Mouse (Mus musculus) left cerebral cortex, adult 9 months (tissue): Measurements from ENCODE around the gene Mid1.

Experiments
- DNase-seq, 2 experiments: peaks; one replicate each; pipeline ENCODE4 v3.0.0; 2022; ENCODE audit warnings: low spot score in 2 of 2

The Mid1 gene

DNA sequence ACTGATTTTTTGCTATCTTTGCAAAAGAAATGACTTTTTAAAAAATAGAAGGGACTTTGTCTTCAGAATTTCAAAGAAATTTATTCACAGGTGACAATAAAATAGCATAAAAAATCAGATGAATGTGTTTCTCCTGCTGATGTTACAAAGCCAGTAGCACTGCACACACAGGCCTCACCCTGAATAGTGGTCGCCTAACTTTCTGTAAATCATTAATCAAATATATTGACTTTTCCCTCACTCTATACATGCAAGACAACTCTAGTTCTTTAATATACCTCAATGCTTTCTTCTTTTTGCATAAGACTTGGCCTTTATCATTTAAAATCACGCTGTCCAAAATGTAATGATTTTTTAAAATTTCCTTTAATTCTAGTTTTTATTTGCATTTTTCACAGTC, 126.8 kb downstream of the Mid1 start:
- no peak for DNase-seq

DNA sequence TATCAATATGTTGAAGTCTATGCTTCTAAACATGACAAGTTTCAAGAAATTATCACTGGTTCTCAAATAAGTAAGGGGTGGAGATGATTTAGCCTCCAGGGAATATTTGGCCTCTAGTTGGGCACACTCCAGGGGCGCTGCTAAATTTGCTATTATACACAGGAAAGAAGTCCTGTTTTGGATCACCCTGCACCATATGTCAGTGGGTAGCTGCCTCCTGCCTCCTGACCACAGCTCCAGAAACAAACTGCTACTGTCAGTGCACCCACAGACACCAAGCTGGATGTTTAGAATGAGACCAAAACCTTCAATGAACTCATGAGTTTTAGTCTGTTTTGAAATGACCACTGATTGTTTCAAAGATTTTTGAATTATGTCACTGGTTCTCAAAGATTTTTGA, 128.7 kb downstream of the Mid1 start:
- DNase-seq: no peak

GRCm38 (mm10) chrX:169826947-169827346, 141.9 kb downstream of the Mid1 start:
- DNase-seq: peak in 1 of 2 experiments; percentile 3

DNA sequence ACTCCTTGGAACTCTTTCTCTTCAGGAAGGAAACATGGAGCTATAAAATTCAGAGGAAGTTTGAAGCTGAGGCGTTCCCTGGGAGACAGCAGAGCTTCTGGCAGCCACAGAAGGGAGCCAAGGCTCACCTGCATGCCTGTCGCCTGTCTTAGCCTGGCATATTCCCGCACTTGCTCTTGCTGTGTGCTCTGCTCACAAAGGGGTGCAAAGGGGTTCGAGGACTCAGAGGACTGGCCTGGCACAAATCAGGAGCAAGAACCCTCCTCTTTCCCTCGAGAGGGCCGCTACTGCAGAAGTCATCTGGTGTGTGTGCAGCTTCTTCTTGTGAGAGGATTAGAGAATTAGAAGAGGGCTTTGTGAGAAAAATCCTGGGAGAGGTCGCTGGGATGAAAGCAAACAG, 142.7 kb downstream of the Mid1 start:
- DNase-seq: no peak

- DNase-seq: no peak
These were observed 143.1 kb downstream of the Mid1 start for GRCm38 (mm10) chrX:169828136-169828535.

- DNase-seq: no peak
These were observed 145.1 kb downstream of the Mid1 start for GRCm38 (mm10) chrX:169830052-169830451.

DNA sequence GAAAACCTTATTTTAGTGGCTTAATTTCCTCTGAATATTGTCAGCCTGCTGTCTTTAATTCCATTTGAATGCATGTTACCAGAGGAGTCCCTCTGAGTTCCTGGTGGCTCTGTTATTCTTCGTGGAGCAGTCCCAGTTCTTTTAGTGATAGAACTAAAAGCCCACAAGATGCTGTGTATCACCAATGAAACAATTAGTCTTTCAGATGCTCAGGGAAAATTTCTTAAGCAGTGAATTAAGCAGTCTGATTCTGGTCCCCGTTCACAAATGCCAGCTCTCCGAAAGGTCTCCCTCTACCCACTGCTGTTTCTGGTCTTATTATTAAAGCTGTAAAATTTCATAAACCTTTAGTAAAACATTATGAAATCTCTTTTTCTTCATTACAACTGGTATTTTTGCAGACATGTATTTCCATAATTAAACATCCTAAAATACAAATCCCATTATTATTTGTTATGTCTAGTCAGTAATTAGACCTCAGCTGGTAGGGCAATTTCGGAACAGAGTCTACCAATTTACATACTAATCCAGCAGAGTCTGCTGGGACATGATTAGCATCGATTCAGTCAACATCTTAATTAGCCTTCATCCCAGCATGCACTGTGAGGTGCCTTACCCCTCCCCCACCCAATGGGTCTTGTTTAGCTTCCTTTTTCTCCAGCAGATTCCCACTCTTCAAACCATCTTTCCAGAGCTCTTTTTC, 153.1 kb downstream of the Mid1 start:
- DNase-seq: peak; percentile 9 to 31

DNA sequence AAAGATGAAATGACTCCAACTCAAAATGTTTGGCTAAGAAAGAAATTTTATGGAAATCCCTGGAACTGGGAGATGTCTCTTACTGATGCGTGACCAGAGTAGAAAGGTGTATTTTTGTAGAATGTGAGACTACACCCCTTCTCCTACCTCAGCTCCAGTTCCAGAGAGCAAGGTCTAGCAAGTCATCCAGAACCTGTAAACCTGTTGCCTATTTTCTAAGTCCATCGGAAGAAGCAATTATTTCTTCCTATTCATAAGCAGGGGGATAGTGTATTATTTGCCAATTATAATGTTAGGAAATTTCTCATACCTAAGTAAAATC, 153.6 kb downstream of the Mid1 start:
- DNase-seq: no peak

DNA sequence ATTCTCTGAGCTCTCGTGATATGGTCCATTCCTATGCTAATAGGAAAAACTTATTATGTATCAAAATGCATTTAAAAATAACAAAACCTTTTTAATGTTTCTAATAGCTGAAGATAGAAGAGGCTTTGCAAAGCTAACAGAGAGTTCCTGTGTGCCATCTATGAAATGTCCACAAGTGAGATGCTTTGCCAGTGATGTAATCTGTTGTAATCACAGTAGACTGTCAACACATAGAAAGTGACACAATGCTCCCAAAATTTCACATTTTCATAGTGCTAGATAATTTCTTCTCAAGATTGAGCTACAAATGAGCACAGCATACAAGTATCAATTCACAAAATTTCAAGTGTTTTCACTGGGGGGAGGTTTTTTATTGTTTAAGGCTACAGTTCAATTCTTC, 158.3 kb downstream of the Mid1 start:
- no peak for DNase-seq

DNA sequence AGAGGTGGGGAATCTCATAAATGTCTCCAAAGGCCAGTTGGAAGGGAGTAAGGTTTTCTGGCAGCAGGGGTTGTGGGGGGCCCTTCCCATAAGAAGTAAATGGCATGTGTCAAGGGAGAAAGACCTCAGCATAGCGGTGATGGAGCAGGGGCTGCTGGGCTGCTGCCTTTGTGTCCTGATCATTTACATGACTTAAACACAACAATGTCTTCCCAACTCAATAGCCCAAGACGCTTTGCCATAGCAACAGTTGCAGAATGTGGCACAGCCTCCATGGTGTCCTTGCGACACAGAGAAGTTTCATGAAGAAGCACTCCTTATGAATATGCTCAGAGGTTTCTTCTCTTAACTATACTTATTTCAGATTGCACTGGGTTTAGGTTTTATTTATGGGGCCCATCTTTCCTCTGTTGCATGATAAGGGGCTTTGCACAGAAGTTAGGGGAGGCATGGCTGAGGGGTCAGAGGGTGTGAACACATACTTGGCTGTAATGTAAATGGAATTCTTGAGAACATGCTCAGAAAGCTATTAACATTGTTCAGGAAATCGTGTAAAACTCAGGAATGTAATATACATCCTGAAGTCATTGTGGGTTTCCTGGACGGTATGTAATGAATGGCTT, 159.3 kb downstream of the Mid1 start:
- no peak for DNase-seq

DNA sequence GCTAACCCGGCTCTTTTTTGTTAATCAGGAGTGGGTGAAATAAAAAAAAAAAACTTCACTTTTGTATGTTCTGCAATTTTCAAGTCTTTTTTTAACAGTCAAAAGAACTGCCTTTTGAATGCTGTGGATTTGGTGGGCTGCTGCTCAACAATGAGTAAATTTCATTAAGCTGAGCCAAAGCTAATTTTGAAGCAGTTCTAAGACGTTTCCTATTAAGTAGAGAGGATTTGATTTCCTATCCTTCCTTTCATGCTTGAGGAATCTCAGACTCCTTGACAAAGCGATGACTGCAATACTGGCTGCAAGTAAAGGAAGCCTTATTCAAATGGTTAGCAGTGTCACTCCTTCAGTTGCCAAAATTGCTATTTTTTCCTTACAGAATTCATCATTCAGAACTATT, 161.2 kb downstream of the Mid1 start:
- no peak for DNase-seq

- no peak for DNase-seq
These were observed 176.3 kb downstream of the Mid1 start for GRCm38 (mm10) chrX:169861194-169861720.

DNA sequence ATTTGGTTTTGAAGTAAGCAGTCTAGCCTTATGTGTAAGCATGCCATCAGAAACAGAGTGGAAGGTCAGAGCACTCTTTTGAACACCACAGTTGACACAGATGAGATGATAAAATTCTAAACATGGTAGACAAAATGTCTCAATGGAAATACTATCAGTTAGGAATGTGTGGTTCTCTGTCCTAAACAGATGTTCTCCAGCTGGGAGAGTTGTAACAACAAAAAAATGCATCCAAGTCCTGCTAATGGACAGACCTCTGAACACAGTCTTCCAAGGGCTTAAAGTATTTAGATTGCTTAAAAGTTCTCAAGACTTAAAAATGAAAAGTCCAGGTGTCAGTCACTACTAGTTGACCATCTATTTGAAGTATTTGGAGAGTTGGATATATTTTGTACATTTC, 177.4 kb downstream of the Mid1 start:
- DNase-seq: no peak

GRCm38 (mm10) chrX:169862848-169863247, 177.8 kb downstream of the Mid1 start:
- no peak for DNase-seq

- DNase-seq: no peak
These were observed 178.8 kb downstream of the Mid1 start for GRCm38 (mm10) chrX:169863841-169864240.

GRCm38 (mm10) chrX:169868223-169868622, 183.2 kb downstream of the Mid1 start:
- DNase-seq: no peak

DNA sequence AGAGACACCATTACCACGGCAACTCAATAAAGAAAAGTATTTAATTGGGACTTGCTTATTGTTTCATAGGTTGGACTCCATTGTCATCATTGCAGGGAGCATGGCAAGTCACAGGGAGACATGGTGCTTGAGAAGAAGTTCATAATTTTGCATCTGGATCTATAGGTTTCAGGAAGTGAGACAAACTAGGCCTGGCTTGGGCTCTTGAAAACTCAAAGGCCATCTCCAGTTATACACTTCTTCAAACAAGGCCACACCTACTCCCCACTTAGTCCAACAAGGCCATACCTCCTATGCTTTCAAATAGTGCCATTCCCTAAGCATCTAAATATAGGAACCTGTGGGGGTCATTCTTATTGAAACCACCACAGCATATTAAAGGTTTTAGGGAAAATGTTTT, 189.5 kb downstream of the Mid1 start:
- no peak for DNase-seq

DNA sequence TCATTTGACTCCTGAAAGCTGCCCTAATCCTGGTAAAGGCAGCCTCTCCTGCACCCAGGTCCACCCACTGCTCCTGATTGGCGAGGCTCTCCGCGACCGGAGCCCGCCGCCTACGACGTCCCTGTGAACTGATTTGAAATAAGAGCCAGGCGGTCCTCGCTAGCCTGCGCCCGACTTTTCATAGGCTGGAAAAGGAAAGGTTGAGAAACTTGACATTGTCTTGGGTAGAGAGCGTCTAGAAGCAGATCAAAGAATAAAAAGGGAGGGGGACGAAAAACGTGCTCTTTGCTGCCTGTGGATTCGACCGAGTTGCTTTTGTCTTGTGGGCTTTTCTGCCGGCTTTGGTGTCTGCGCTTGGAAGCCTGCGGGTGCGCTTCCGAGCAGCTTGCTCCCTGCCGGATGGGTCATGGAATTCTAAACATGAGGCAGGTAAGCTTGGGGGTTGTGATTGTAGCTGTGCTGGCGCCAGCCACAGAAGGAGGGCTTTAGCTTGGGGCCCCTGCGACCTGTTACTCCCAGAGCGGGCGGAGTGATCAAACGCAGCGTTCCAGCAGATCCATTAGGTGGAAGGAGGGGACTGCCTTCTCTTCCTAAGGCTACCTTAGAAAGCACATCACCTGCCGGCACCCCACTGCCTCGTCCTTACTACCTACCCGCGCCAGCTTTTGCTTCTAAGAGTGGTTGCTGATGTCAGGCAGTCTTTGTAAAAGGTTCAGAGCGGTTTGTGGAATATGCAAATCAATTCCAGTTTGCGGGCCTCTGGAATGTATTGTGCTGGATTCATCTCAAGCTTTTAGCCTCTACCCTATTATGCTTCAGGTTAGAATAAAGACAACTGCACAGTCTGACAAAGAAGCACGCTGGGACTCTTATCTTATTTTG, 194.7 kb downstream of the Mid1 start:
- DNase-seq: peak; percentile 38 to 42

DNA sequence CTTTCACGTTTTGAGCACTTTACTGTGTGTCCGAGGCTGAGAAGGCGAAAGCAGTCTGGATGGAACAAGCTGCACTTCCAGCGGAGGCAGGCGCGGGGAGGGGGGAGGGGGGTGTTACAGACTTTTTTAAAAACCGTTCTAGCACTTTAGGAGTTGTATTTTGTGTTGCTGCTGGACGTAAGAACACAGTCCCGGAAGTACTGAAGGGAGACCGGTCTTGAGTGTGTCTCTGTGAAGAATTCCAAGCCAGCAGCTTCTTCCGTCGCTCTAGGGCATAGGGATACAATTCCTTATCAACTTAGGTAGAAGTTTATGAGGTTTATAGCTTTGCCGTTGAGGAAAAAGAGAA, 195.3 kb downstream of the Mid1 start:
- no peak for DNase-seq

DNA sequence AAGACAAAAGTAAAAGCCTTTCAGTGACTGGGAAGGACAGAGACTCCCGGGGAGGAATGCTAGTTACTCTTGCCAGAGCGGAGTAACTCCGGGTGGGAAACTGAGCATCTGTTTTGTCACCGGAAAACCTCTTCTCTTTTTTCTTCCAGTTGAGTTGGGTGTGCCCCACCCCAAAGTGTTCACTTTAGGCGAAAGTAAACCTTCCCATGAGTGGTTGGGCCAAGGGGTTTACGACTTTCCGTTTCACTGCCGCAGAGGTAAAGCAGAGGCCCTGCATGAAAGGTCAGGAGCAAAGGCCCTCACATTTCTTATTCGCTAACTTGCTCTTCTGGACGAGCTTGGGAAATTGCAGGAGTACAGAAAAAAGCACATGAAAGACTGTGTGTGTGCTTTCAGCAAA, 195.8 kb downstream of the Mid1 start:
- DNase-seq: no peak

GRCm38 (mm10) chrX:169881253-169882219, 196.5 kb downstream of the Mid1 start:
- no peak for DNase-seq

DNA sequence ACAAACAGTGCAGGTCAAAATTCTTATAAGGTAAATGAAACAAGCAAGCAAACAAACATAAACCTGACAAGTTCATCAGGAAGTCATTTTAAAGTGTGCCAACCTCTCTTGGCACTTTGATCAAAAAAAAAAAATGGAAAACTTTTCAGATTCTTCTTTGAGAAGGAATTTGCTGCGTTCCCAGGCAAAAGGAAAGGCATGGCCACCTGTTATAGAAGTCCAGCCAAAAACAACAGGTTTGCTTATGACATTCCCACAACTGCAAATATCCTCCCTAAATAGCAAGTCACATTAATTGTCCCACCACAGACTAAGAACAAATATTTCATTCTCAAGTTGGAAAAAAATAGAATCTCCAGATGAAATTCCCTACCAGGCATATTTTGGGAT, 197.2 kb downstream of the Mid1 start:
- DNase-seq: no peak
